Mouse (Mus musculus): Measurements from ENCODE around the gene Mki67.

DNA sequence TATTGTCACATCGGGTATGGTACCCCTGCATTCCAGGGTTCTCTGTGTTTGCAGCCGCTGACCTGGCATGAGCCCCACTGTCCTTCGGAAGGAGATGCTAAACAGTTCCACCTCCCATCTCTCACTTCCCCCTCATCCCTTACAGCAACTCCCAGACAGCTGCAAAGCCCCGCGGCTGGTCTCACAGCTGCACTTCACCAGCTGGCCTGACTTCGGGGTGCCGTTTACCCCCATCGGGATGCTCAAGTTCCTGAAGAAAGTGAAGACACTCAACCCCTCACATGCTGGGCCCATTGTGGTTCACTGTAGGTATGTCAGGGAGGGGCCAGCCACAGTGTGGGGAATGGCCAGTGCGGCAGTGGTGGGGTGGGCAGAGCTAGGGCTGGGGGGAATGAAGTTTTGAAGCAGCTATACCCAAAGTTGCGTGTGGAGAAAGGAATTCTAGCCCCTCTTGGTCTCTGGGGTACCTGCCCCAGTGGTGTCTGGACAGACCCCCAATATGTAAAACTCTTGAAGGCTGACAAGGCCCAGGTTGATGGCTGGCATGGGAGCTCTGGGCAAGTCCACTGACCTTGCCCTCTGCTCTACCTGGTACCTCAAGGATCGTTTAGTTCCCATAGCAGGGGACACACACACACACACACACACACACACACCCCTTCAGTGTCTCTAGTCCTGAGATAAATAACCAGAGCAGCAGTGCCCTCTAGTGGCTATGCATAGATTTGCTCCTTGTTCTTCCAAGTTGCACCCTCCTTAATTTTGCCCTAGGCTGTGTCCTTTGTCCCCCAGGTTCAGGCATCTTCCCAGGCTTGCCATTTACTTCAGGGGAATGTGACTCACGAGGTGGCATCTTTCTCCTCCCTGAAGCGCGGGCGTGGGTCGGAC, 47.1 kb downstream of the Mki67 start:
- TF ChIP-seq POLR2A (IDR thresholded peaks at IDR 0.05; ENCODE audit: low read depth, low read length) = no peak
- TF ChIP-seq CTCF (conservative IDR thresholded peaks at IDR 0.05; ENCODE audit: insufficient read depth, insufficient read length, low read depth, low read length) = peak; percentile 52

Measured in kidney, adult 2 months (tissue).